Mouse (Mus musculus) C2C12 (cell line): Measurements from ENCODE around the gene Rpl6. TPM values are rescaled to one million over a fixed set of nuclear protein-coding genes. Genes with fewer than 3 reads are reported as not detected.
"Not testable (repeated sequence)": the region's sequence is repeated elsewhere in the genome, so short reads cannot be mapped to it uniquely, and the experiment has no call there.

Source experiments
- H3K27me3 ChIP-seq: one replicate; pipeline ENCODE4 v1.6.1; 2011; ENCODE audit not compliant: control insufficient read depth, insufficient read depth, insufficient read length
- H3K36me3 ChIP-seq: one replicate; pipeline ENCODE4 v1.6.1; 2011; ENCODE audit not compliant: control insufficient read depth, insufficient read depth
- H3K4me3 ChIP-seq: one replicate; pipeline ENCODE4 v1.5.1; 2011; ENCODE audit warnings: mild to moderate bottlenecking, control low read depth; ENCODE audit not compliant: poor library complexity, insufficient read depth, severe bottlenecking
- H3K79me2 ChIP-seq: one replicate; pipeline ENCODE4 v1.6.1; 2011; ENCODE audit not compliant: control insufficient read depth, insufficient read depth
- H3K79me3 ChIP-seq: one replicate; pipeline ENCODE4 v1.6.1; 2011; ENCODE audit warnings: low read depth, control low read depth
- H3ac ChIP-seq: one replicate; pipeline ENCODE3; 2011; ENCODE audit warnings: low read depth; ENCODE audit not compliant: control insufficient read depth, insufficient read length
- CEBPB ChIP-seq: IDR thresholded peaks from one replicate; pipeline ENCODE4 v1.6.1; 2011; ENCODE audit warnings: low read depth, mild to moderate bottlenecking, control low read depth, moderate library complexity
- CTCF ChIP-seq: IDR thresholded peaks from one replicate; pipeline ENCODE4 v1.5.1; 2011; ENCODE audit not compliant: control insufficient read depth, insufficient read depth, insufficient read length
- FOSL1 ChIP-seq: IDR thresholded peaks from one replicate; pipeline ENCODE4 v1.8.0; 2011; ENCODE audit warnings: mild to moderate bottlenecking, low read length; ENCODE audit not compliant: poor library complexity, insufficient read depth, severe bottlenecking
- MAX ChIP-seq: IDR thresholded peaks from one replicate; pipeline ENCODE4 v1.6.1; 2011; ENCODE audit warnings: mild to moderate bottlenecking, control low read depth
- MYOD1 ChIP-seq: IDR thresholded peaks from one replicate; pipeline ENCODE4 v1.6.1; 2011; ENCODE audit warnings: low read depth; ENCODE audit not compliant: control insufficient read depth, insufficient read length
- MYOG ChIP-seq: IDR thresholded peaks from one replicate; pipeline ENCODE4 v1.6.1; 2011; ENCODE audit not compliant: control insufficient read depth, insufficient read length; ENCODE audit errors: extremely low read depth
- USF1 ChIP-seq: IDR thresholded peaks from one replicate; pipeline ENCODE4 v1.6.1; 2011; ENCODE audit warnings: low read depth, mild to moderate bottlenecking, control low read depth, moderate library complexity
- polyA plus RNA-seq: library from polyadenylated mRNA; unstranded; fragments of >200 nt; fragmentation: generic; extraction: Trizol; gene quantifications from one replicate; pipeline ENCODE4 v1.2.1, GENCODE M21; 2012; ENCODE audit warnings: missing spikeins

Gene Rpl6
- polyA plus RNA-seq, 1 experiment, result 1,946 TPM

GRCm38 (mm10) chr5:121210601-121210924, 6.3 kb downstream of the Rpl6 start:
- Histone ChIP-seq H3K4me3 (no peak overlapping the region), H3K79me2 (peaks cover 44% of the 10 kb centered on the region), H3ac (no peak overlapping the region), H3K79me3 (peaks cover 36% of the 10 kb centered on the region), H3K27me3 (no peaks in the 10 kb centered on the region), H3K36me3 (peaks cover 78% of the 10 kb centered on the region)
- TF ChIP-seq USF1 (no peak), MYOG (no peak), CTCF (no peak), MAX (no peak), MYOD1 (no peak), CEBPB (no peak), FOSL1 (no peak)

GRCm38 (mm10) chr5:121212108-121212507, 7.8 kb downstream of the Rpl6 start:
- no peak for TF ChIP-seq MYOG
- no peak for TF ChIP-seq CTCF
- TF ChIP-seq MAX, result no peak
- TF ChIP-seq MYOD1, result no peak
- TF ChIP-seq CEBPB, result no peak
- TF ChIP-seq FOSL1, result no peak
- no peak for TF ChIP-seq USF1
- Histone ChIP-seq H3K79me3 (peaks cover 21% of the 10 kb centered on the region), H3K27me3 (no peaks in the 10 kb centered on the region), H3K79me2 (peaks cover 28% of the 10 kb centered on the region), H3K4me3 (no peak overlapping the region), H3K36me3 (peaks cover 62% of the 10 kb centered on the region), H3ac (no peak overlapping the region)

- Histone ChIP-seq H3K79me3 (peaks cover 1% of the 10 kb centered on the region), H3K79me2 (peaks cover 2% of the 10 kb centered on the region), H3K36me3 (peaks cover 36% of the 10 kb centered on the region), H3ac (no peak overlapping the region), H3K27me3 (no peaks in the 10 kb centered on the region), H3K4me3 (no peak overlapping the region)
- TF ChIP-seq FOSL1 (no peak), MYOG (no peak), MAX (no peak)
Observed at GRCm38 (mm10) chr5:121214707-121215106, 10.4 kb downstream of the Rpl6 start.

GRCm38 (mm10) chr5:121215380-121216125, 11.3 kb downstream of the Rpl6 start:
- H3K79me2 ChIP-seq, result peaks cover 3% of the 10 kb centered on the region
- H3K79me3 ChIP-seq, result no peaks in the 10 kb centered on the region
- H3K4me3 ChIP-seq, result no peak overlapping the region
- no peaks in the 10 kb centered on the region for H3K27me3 ChIP-seq
- peaks cover 28% of the 10 kb centered on the region for H3K36me3 ChIP-seq
- TF ChIP-seq CEBPB (no peak), FOSL1 (no peak), USF1 (no peak), CTCF (peak; percentile 51)
- H3ac ChIP-seq, result no peak overlapping the region

- Histone ChIP-seq H3K27me3 (no peaks in the 10 kb centered on the region), H3K36me3 (peaks cover 23% of the 10 kb centered on the region), H3K79me2 (peaks cover 7% of the 10 kb centered on the region), H3K4me3 (no peak overlapping the region), H3ac (no peak overlapping the region), H3K79me3 (no peaks in the 10 kb centered on the region)
- TF ChIP-seq MAX (no peak), CTCF (no peak), USF1 (no peak), MYOG (no peak), CEBPB (no peak), MYOD1 (no peak), FOSL1 (no peak)
Observed at GRCm38 (mm10) chr5:121216126-121216446, 11.8 kb downstream of the Rpl6 start.

- Histone ChIP-seq H3K36me3 (peaks cover 16% of the 10 kb centered on the region), H3K79me2 (peaks cover 14% of the 10 kb centered on the region)
- H3K27me3 ChIP-seq, H3K4me3 ChIP-seq, H3K79me3 ChIP-seq, H3ac ChIP-seq: not testable (repeated sequence)
Observed at GRCm38 (mm10) chr5:121216584-121217312, 12.5 kb downstream of the Rpl6 start.
